Mouse (Mus musculus): ENCODE measurements around the gene Rpain.
A peak's percentile ranks its signal among the peaks of the same experiment; 100 is the strongest.

The Rpain gene

GRCm38 (mm10) chr11:71003611-71004315, 33.8 kb downstream of the Rpain start:
- DNase-seq: peak in 1 of 2 experiments; percentile 63

- peak; percentile 96 to 99 for DNase-seq
Observed at GRCm38 (mm10) chr11:71004316-71004773, 34.3 kb downstream of the Rpain start, which contains the start of gene Dhx33. Dhx33 (minus strand) TSS chr11:71004437.

GRCm38 (mm10) chr11:71005046-71005445, 35.0 kb downstream of the Rpain start:
- no peak for DNase-seq

GRCm38 (mm10) chr11:71007026-71007425, 37.0 kb downstream of the Rpain start:
- no peak for DNase-seq

GRCm38 (mm10) chr11:71007831-71008230, 37.8 kb downstream of the Rpain start:
- DNase-seq: no peak

- DNase-seq: no peak
Observed at GRCm38 (mm10) chr11:71008321-71008720, 38.3 kb downstream of the Rpain start.

GRCm38 (mm10) chr11:71012743-71013142, 42.7 kb downstream of the Rpain start:
- DNase-seq: no peak

- DNase-seq: no peak
Observed at GRCm38 (mm10) chr11:71017051-71017450, 47.0 kb downstream of the Rpain start.

GRCm38 (mm10) chr11:71018416-71019200, 48.6 kb downstream of the Rpain start:
- DNase-seq: no peak

GRCm38 (mm10) chr11:71019201-71020068, 49.4 kb downstream of the Rpain start, which contains the start of the genes Mis12 and Derl2:
Mis12 (plus strand) TSS chr11:71019611.
Derl2 (minus strand) TSS chr11:71019841.
- peak; percentile 97 to 100 for DNase-seq
